Mouse (Mus musculus): ENCODE results near the gene Cela3b. TPM values are rescaled to one million over a fixed set of nuclear protein-coding genes. Genes with fewer than 3 reads are reported as not detected.

Gene Cela3b
- polyA plus RNA-seq, 1 experiment, result not detected

- no peak overlapping the region for H3K27ac ChIP-seq (ENCODE audit: insufficient read depth, low read depth, low read length)
- TF ChIP-seq CTCF (IDR thresholded peaks at IDR 0.05; ENCODE audit: low read depth, low read length) (no peak), POLR2A (IDR thresholded peaks at IDR 0.05; ENCODE audit: borderline replicate concordance, low read depth, low read length) (no peak)
- H3K4me1 ChIP-seq (ENCODE audit: control insufficient read depth, insufficient read depth, low read length), result no peaks in the 10 kb centered on the region
- H3K4me3 ChIP-seq (ENCODE audit: insufficient read depth, low read length), result no peak overlapping the region
Measured at GRCm38 (mm10) chr4:137452190-137452589, 21.9 kb upstream of the Cela3b start.

DNA sequence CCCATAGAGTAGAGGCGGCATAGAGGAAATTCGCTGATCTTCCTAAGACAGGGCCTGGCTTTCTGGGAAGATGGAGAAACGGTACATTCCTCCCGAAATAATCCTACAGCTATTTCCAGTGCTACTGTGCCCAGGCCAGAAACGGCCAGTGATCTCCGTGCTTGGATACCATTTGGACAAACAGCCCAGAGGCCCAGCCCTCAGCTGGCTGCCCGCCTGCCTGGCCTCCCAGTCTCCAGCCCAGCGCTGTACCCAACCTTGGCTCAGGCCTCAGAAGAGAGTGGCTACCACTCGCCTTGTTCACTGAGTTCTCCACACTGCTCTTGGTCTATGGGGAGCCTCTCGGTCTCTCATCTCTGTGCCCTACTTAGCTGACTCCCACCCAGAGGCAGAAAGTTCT lies 19.4 kb upstream of the Cela3b start:
- TF ChIP-seq POLR2A (IDR thresholded peaks at IDR 0.05; ENCODE audit: borderline replicate concordance, low read depth, low read length) (no peak), CTCF (IDR thresholded peaks at IDR 0.05; ENCODE audit: low read depth, low read length) (no peak)
- Histone ChIP-seq H3K4me3 (ENCODE audit: insufficient read depth, low read length) (no peak overlapping the region), H3K27ac (ENCODE audit: insufficient read depth, low read depth, low read length) (no peak overlapping the region), H3K4me1 (ENCODE audit: control insufficient read depth, insufficient read depth, low read length) (no peaks in the 10 kb centered on the region)

- TF ChIP-seq POLR2A (IDR thresholded peaks at IDR 0.05; ENCODE audit: borderline replicate concordance, low read depth, low read length), result no peak
- TF ChIP-seq CTCF (IDR thresholded peaks at IDR 0.05; ENCODE audit: low read depth, low read length), result no peak
Measured at GRCm38 (mm10) chr4:137449132-137449531, 18.8 kb upstream of the Cela3b start.

DNA sequence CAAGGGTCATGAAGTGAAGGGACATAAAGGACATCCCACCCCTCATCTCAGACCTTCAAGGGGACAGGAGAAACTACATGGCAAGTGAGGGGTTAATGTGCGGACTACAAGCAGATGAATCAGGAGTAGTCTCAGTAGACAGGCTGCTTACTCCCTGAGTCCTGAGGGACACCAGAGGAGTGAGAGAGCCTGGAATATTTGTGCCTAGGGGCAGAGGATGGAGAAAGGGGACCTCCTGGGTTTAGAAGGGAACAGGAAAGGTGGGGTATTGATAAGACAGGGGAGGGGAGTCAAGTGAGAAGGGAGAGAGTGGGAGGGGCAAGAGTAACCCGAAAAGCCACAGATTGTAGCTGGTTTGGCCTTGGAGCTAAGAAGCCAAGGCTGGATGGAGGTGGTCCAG lies 18.3 kb upstream of the Cela3b start:
- TF ChIP-seq POLR2A (IDR thresholded peaks at IDR 0.05; ENCODE audit: borderline replicate concordance, low read depth, low read length) (no peak), CTCF (IDR thresholded peaks at IDR 0.05; ENCODE audit: low read depth, low read length) (no peak)
- Histone ChIP-seq H3K4me1 (ENCODE audit: control insufficient read depth, insufficient read depth, low read length) (no peaks in the 10 kb centered on the region), H3K27ac (ENCODE audit: insufficient read depth, low read depth, low read length) (no peak overlapping the region), H3K4me3 (ENCODE audit: insufficient read depth, low read length) (no peak overlapping the region)

More at GRCm38 (mm10) chr4:137449132-137449531, 18.8 kb upstream of the Cela3b start:
- no peak overlapping the region for H3K4me3 ChIP-seq (ENCODE audit: insufficient read depth, low read length)
- no peaks in the 10 kb centered on the region for H3K4me1 ChIP-seq (ENCODE audit: control insufficient read depth, insufficient read depth, low read length)
- H3K27ac ChIP-seq (ENCODE audit: insufficient read depth, low read depth, low read length), result no peak overlapping the region

DNA sequence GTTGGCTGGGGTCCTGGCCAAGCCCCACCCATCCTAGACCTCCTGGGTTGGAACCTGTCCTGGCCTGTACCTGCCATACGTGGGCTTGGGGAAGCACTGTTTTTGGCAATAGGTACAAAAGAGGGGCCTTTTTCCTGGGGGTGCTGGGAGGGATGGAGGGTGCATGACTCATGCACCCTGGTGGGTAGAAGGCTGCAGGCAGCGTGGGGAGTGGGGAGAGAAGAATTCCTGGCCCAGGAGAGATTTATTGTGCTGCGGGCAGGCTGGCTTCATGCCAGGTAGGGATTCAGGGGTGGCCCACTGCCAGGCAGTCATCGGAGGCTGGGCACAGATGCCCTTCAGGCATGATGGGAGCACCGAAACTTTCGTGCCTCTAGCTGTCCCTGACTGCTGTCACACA lies 17.9 kb upstream of the Cela3b start:
- H3K27ac ChIP-seq (ENCODE audit: insufficient read depth, low read depth, low read length), result no peak overlapping the region
- no peak overlapping the region for H3K4me3 ChIP-seq (ENCODE audit: insufficient read depth, low read length)
- H3K4me1 ChIP-seq (ENCODE audit: control insufficient read depth, insufficient read depth, low read length), result no peaks in the 10 kb centered on the region
- TF ChIP-seq CTCF (IDR thresholded peaks at IDR 0.05; ENCODE audit: low read depth, low read length) (no peak), POLR2A (IDR thresholded peaks at IDR 0.05; ENCODE audit: borderline replicate concordance, low read depth, low read length) (no peak)

DNA sequence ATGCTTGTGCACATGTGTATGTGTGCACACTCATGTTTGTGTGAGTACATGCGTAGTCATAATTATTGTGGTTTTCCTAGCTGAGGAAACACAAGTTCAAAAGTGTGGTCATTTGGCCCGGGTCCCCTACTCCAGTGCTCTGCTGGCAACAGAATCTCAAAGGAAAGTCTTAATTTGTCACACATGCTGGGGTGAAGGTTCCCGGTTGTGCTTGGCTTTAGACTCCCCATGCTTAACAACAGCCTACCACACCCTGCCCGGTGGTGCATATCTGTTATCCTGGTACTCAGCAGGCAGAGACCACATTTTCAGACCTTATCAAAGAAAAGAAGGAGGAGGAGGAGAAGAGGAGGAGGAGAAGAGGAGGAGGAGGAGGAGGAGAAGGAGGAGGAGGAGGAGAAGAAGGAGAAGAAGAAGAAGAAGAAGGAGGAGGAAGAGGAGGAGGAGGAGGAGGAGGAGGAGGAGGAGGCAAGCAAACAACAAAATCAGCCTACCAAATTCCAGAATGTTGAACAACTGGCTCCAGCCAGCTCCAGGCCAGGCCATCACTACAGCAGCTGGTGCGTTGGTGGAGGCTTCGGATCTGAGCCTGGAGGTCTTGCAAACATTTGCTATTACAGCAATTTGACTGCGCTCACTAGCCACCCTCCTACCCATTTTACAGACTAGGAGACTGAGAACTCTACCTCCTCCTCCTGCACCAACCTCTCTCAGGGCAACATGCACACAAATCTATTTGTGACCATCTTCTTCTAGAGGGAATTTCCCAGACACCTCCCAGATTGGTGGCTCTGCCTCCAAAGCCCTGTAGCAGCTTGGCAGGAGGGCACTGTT lies 17.2 kb upstream of the Cela3b start:
- no peak overlapping the region for H3K27ac ChIP-seq (ENCODE audit: insufficient read depth, low read depth, low read length)
- no peak overlapping the region for H3K4me3 ChIP-seq (ENCODE audit: insufficient read depth, low read length)
- H3K4me1 ChIP-seq (ENCODE audit: control insufficient read depth, insufficient read depth, low read length), result no peaks in the 10 kb centered on the region
- TF ChIP-seq POLR2A (IDR thresholded peaks at IDR 0.05; ENCODE audit: borderline replicate concordance, low read depth, low read length), result no peak
- TF ChIP-seq CTCF (IDR thresholded peaks at IDR 0.05; ENCODE audit: low read depth, low read length), result no peak

- Histone ChIP-seq H3K4me1 (ENCODE audit: control insufficient read depth, insufficient read depth, low read length) (no peaks in the 10 kb centered on the region), H3K4me3 (ENCODE audit: insufficient read depth, low read length) (no peak overlapping the region)
- TF ChIP-seq CTCF (IDR thresholded peaks at IDR 0.05; ENCODE audit: low read depth, low read length), result no peak
- TF ChIP-seq POLR2A (IDR thresholded peaks at IDR 0.05; ENCODE audit: borderline replicate concordance, low read depth, low read length), result no peak
Measured at GRCm38 (mm10) chr4:137445881-137446280, 15.5 kb upstream of the Cela3b start.

GRCm38 (mm10) chr4:137443625-137444024 lies 13.3 kb upstream of the Cela3b start:
- TF ChIP-seq POLR2A (IDR thresholded peaks at IDR 0.05; ENCODE audit: borderline replicate concordance, low read depth, low read length) (no peak), CTCF (IDR thresholded peaks at IDR 0.05; ENCODE audit: low read depth, low read length) (peak; percentile 65)
- H3K4me1 ChIP-seq (ENCODE audit: control insufficient read depth, insufficient read depth, low read length), result no peaks in the 10 kb centered on the region
- no peak overlapping the region for H3K4me3 ChIP-seq (ENCODE audit: insufficient read depth, low read length)
- no peak overlapping the region for H3K27ac ChIP-seq (ENCODE audit: insufficient read depth, low read depth, low read length)

More at GRCm38 (mm10) chr4:137445881-137446280, 15.5 kb upstream of the Cela3b start:
- no peak overlapping the region for H3K27ac ChIP-seq (ENCODE audit: insufficient read depth, low read depth, low read length)

GRCm38 (mm10) chr4:137441332-137441731 lies 11.0 kb upstream of the Cela3b start:
- Histone ChIP-seq H3K4me1 (ENCODE audit: control insufficient read depth, insufficient read depth, low read length) (no peaks in the 10 kb centered on the region), H3K27ac (ENCODE audit: insufficient read depth, low read depth, low read length) (no peak overlapping the region), H3K4me3 (ENCODE audit: insufficient read depth, low read length) (no peak overlapping the region)
- TF ChIP-seq POLR2A (IDR thresholded peaks at IDR 0.05; ENCODE audit: borderline replicate concordance, low read depth, low read length) (no peak), CTCF (IDR thresholded peaks at IDR 0.05; ENCODE audit: low read depth, low read length) (no peak)

DNA sequence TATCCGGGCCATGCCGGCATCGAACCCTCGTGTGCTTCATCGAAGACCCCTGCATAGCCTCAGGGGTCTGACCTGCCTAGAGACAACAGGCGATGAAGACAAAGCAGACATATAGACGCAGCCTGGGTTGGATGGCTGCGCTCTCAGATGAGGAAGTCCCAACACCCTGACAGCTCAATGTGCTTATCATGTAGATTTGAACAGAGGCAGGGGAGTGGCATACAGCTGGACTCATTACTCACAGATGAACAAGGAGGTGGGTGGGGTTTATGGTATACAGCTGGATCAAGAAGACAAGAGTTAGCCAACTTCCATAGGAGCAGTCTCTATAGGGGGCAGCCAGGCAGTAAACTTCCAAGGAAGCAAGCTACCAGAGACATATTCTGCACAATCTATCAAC lies 8.5 kb upstream of the Cela3b start:
- TF ChIP-seq POLR2A (IDR thresholded peaks at IDR 0.05; ENCODE audit: borderline replicate concordance, low read depth, low read length) (no peak), CTCF (IDR thresholded peaks at IDR 0.05; ENCODE audit: low read depth, low read length) (no peak)
- Histone ChIP-seq H3K4me1 (ENCODE audit: control insufficient read depth, insufficient read depth, low read length) (no peaks in the 10 kb centered on the region), H3K27ac (ENCODE audit: insufficient read depth, low read depth, low read length) (no peak overlapping the region), H3K4me3 (ENCODE audit: insufficient read depth, low read length) (no peak overlapping the region)
